Mouse (Mus musculus) 3134 (cell line): ENCODE results near the gene Scgb1a1.
"Not testable (repeated sequence)": the region's sequence is repeated elsewhere in the genome, so short reads cannot be mapped to it uniquely, and the experiment has no call there.

Experiments used
- DNase-seq: peaks from one replicate; pipeline ENCODE4 v3.0.0-alpha.2; 2011; ENCODE audit warnings: low spot score; ENCODE audit not compliant: insufficient read length; ENCODE audit errors: extremely low read depth

Scgb1a1 gene

GRCm38 (mm10) chr19:9087821-9088220 lies at the start of gene Scgb1a1:
Scgb1a1 (minus strand) TSS chr19:9087958.
- DNase-seq, result no peak

GRCm38 (mm10) chr19:9137159-9137558 lies 49.4 kb upstream of the Scgb1a1 start:
- DNase-seq, result no peak

GRCm38 (mm10) chr19:9135512-9136331 lies 48.0 kb upstream of the Scgb1a1 start, which contains the start of gene Asrgl1:
Asrgl1 (minus strand) TSS chr19:9135636.
- peak; percentile 81 for DNase-seq

- DNase-seq, result peak; percentile 8
Measured at GRCm38 (mm10) chr19:9134746-9135511, 47.2 kb upstream of the Scgb1a1 start.

- DNase-seq, result no peak
Measured at GRCm38 (mm10) chr19:9129996-9130395, 42.2 kb upstream of the Scgb1a1 start.

GRCm38 (mm10) chr19:9128499-9129194 lies 40.9 kb upstream of the Scgb1a1 start:
- no peak for DNase-seq

- not testable (repeated sequence) for DNase-seq
Measured at GRCm38 (mm10) chr19:9123986-9124385, 36.2 kb upstream of the Scgb1a1 start.

GRCm38 (mm10) chr19:9122390-9122789 lies 34.6 kb upstream of the Scgb1a1 start:
- DNase-seq, result no peak

- DNase-seq, result no peak
Measured at GRCm38 (mm10) chr19:9119655-9120425, 32.1 kb upstream of the Scgb1a1 start.

GRCm38 (mm10) chr19:9117275-9117674 lies 29.5 kb upstream of the Scgb1a1 start:
- DNase-seq, result no peak

GRCm38 (mm10) chr19:9116268-9116667 lies 28.5 kb upstream of the Scgb1a1 start:
- no peak for DNase-seq

GRCm38 (mm10) chr19:9112043-9112442 lies 24.3 kb upstream of the Scgb1a1 start:
- no peak for DNase-seq

GRCm38 (mm10) chr19:9110182-9110869 lies 22.6 kb upstream of the Scgb1a1 start:
- no peak for DNase-seq

- no peak for DNase-seq
Measured at GRCm38 (mm10) chr19:9108536-9108935, 20.8 kb upstream of the Scgb1a1 start.

GRCm38 (mm10) chr19:9107379-9107755 lies 19.6 kb upstream of the Scgb1a1 start:
- peak; percentile 34 for DNase-seq

GRCm38 (mm10) chr19:9106751-9107378 lies 19.1 kb upstream of the Scgb1a1 start:
- peak; percentile 75 for DNase-seq

GRCm38 (mm10) chr19:9106096-9106495 lies 18.3 kb upstream of the Scgb1a1 start:
- no peak for DNase-seq

- no peak for DNase-seq
Measured at GRCm38 (mm10) chr19:9105101-9105685, 17.4 kb upstream of the Scgb1a1 start.

- DNase-seq, result no peak
Measured at GRCm38 (mm10) chr19:9103986-9104385, 16.2 kb upstream of the Scgb1a1 start.
